Mouse (Mus musculus) megakaryocyte-erythroid progenitor cell, adult 5 weeks (primary cell): ENCODE measurements around the gene Notch3. TPM values are rescaled to one million over a fixed set of nuclear protein-coding genes. Genes with fewer than 3 reads are reported as not detected.

Source experiments
- polyA plus RNA-seq: library from polyadenylated mRNA; stranded (reverse); fragments of >175 nt; gene quantifications from 2 replicates; pipeline ENCODE4 v1.2.3, GENCODE M21; 2012

Gene Notch3
- polyA plus RNA-seq, result 0.22 and 0.44 TPM in 2 replicates

DNA sequence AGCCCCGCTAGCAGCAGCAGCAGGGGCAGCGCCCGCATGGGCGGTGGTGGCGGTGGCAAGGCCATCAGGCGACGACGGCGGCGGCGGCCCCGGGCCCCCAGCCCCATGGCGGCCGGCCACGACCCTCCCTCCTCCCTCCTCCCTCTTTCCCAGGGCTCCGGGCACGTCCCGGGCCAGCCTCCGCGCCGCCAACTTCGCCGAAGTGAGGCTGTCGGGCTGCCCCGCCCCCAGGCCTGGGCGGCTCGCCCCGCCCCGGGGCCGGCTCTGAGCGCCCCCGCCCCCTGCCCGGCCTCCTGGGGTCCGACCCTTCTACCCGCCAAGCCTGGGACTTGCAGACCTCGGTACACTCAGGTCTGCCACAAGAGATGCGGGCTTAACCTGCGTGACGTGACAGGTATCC lies at the start of gene Notch3:
Notch3 (minus strand) TSS at position 166 of the 400 bp plus-strand sequence.

DNA sequence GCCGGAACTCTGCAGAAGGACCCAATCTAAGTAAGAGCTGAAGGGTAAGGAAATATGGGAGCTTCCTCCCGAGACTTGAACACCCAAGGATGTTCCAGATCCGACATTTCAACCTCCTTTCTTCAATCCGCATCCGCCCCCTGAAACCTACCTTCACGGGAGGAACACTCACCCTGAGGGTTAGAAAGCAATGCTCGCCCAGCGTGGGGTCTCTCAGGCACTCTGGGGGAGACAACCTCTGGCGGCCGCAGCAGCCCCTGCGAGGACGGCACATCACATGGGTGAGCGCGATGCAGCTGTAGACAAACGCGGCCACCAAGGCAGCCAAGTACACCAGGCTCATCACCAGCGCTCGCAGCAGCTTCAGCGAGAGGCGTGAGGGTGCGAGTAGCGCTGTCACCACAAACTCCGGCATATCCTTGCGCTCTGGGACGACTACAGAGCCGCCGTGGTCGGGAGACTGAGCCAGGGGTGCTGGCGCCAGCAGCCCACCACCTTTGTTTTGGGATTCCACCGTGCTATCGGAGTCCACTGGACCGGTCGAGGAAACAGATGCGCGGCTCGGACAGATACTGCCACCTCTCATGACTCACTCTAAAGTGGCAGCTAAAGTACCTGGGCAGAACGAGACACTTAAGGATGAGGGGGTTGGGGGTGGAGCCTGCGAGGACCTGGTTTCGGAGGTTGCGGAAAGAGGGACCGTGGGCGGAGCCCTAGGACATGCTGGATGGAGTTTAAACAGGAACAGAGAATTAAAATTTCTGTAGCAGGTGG lies 22.4 kb upstream of the Notch3 start, which contains the start of gene Ephx3:
Ephx3 (minus strand) TSS at position 687 of the 774 bp plus-strand sequence.

Other genes with a start within 250 kb of the Notch3 start
- gene Rrp1b, start 130.8 kb downstream of the Notch3 start, polyA plus RNA-seq, result 138 and 144 TPM in 2 replicates
- gene Hsf2bp, start 130.5 kb downstream of the Notch3 start, polyA plus RNA-seq, result 0.05 TPM in 1 of 2 replicates, not detected in the other
- 0.12 TPM in 1 of 2 replicates, not detected in the other for gene Ephx3, start 22.7 kb upstream of the Notch3 start, polyA plus RNA-seq
- 241 and 382 TPM in 2 replicates for gene Brd4, start 117.9 kb upstream of the Notch3 start, polyA plus RNA-seq
- 304 and 360 TPM in 2 replicates for gene Akap8, start 154.4 kb upstream of the Notch3 start, polyA plus RNA-seq
- gene Akap8l, start 183.8 kb upstream of the Notch3 start, polyA plus RNA-seq, result 138 and 164 TPM in 2 replicates
- gene Wiz, start 222.6 kb upstream of the Notch3 start, polyA plus RNA-seq, result 84.1 and 101 TPM in 2 replicates
- gene Rasal3, start 236.7 kb upstream of the Notch3 start, polyA plus RNA-seq, result 62.6 and 69.4 TPM in 2 replicates